Mouse (Mus musculus) lung, adult 2 months (tissue): ENCODE results near the gene Esrrg.

ENCODE experiments used
- CTCF ChIP-seq: fragments of 200-500 bp; IDR thresholded peaks from 2 replicates; pipeline ENCODE4 v1.5.1; 2011; ENCODE audit warnings: mild to moderate bottlenecking, low read length, control low read depth; ENCODE audit not compliant: insufficient read depth
- POLR2A ChIP-seq: fragments of 200-500 bp; IDR thresholded peaks from 2 replicates; pipeline ENCODE4 v1.6.1; 2011; ENCODE audit warnings: low read depth, mild to moderate bottlenecking, control low read depth, low read length, borderline replicate concordance; ENCODE audit errors: extremely low read depth

- TF ChIP-seq POLR2A: no peak
- no peak for TF ChIP-seq CTCF
These were observed 41.3 kb downstream of the Esrrg start for GRCm38 (mm10) chr1:187649871-187650270.
